Mouse (Mus musculus): ENCODE data around the gene Nsun2.

DNA sequence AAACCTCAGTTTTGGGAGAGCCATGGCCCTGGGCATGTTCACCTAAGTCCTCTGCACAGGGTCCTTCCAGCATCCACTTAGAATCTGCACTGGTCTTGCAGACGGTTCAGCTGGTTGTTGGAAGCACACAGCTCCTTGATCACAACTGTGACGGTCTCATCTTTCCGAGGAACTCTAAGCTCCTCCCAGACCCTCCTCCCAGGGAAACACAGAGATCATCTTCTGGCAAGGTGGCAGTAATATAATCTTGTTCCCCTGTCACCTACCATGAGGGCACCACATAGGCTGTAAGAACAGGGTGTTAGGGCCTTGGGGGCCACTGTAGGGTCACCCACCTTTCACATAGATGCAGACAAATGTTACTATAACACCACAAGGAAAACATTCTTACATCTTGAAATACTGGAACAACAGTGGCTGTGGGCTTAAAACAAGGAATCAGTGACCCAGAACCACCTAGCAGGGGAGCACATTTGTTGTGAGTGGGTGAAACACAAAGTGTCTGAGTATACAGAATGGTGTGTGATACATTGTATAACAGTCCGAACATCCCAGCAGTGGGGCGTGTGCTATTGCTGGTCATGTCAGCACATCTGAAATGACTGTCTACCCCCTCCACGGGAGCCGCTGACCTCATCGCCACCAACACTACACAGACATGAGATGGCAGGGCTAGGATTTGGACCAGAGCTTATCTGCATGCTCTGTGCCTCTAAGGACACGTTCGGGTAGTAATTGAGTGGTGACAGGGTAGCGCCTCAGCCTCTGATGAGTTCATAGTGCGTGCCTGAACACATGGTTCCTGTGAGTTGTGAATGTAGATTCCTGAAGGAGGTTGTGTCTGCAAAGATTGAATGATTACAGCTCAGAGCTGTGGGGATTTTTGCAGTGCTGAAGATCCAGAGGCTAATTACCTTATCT lies 29.4 kb downstream of the Nsun2 start:
- TF ChIP-seq POLR2A (IDR thresholded peaks at IDR 0.05; ENCODE audit: extremely low read depth, insufficient read depth, low read length) (no peak), CTCF (IDR thresholded peaks at IDR 0.05; ENCODE audit: extremely low read depth, insufficient read depth, low read length) (no peak)

Measured in cortical plate, adult 2 months (tissue).